Mouse (Mus musculus) v-Abl transformed pro-B cells (cell line): ENCODE measurements around the gene Nudt13.
"Not testable (repeated sequence)": the region's sequence is repeated elsewhere in the genome, so short reads cannot be mapped to it uniquely, and the experiment has no call there.

Experiments used
- in situ Hi-C, 2 experiments: fragments of 400-800 bp; cut with MboI; formaldehyde crosslinking; loops; one replicate each; pipeline ENCODE4 v1.15.1; 2025; ENCODE audit not compliant: unreplicated experiment in 2 of 2

The Nudt13 gene

GRCm38 (mm10) chr14:20294117-20294892 lies at the start of gene Nudt13:
Gene Nudt13, plus strand, starts transcription at chr14:20294697.
- in situ Hi-C loops, result no loop called here

GRCm38 (mm10) chr14:20245318-20245717 lies 49.2 kb upstream of the Nudt13 start:
- in situ Hi-C loops, result no loop called here

- in situ Hi-C loops, result no loop called here
Observed at GRCm38 (mm10) chr14:20245861-20246260, 48.6 kb upstream of the Nudt13 start.

- in situ Hi-C loops, result no loop called here
Observed at GRCm38 (mm10) chr14:20246811-20247266, 47.7 kb upstream of the Nudt13 start.

- in situ Hi-C loops, result no loop called here
Observed at GRCm38 (mm10) chr14:20248001-20248400, 46.5 kb upstream of the Nudt13 start.

GRCm38 (mm10) chr14:20250237-20251171 lies 44.0 kb upstream of the Nudt13 start:
- in situ Hi-C loops, result loop anchor here in 1 of 2 experiments (10.0 kb wide), 1 partner anchor 416 kb away; no protein-coding TSS in a partner anchor

GRCm38 (mm10) chr14:20258185-20259113 lies 36.0 kb upstream of the Nudt13 start:
- in situ Hi-C loops, result loop anchor here in 1 of 2 experiments (10.0 kb wide), 1 partner anchor 424 kb away; no protein-coding TSS in a partner anchor

- in situ Hi-C loops, result loop anchor here (5.0 kb wide), 4 partner anchors 150 to 560 kb away; no protein-coding TSS in a partner anchor
Observed at GRCm38 (mm10) chr14:20262346-20262745, 32.2 kb upstream of the Nudt13 start.

- in situ Hi-C loops, result no loop called here
Observed at GRCm38 (mm10) chr14:20268421-20268820, 26.1 kb upstream of the Nudt13 start.

- in situ Hi-C loops, result no loop called here
Observed at GRCm38 (mm10) chr14:20269082-20269809, 25.3 kb upstream of the Nudt13 start, which contains the start of gene Kcnk16. Gene Kcnk16, minus strand, starts transcription at chr14:20269199.

- in situ Hi-C loops, result no loop called here
Observed at GRCm38 (mm10) chr14:20291391-20291790, 3.1 kb upstream of the Nudt13 start.

GRCm38 (mm10) chr14:20294947-20295346 lies 450 bp downstream of the Nudt13 start:
- in situ Hi-C loops, result no loop called here

GRCm38 (mm10) chr14:20297616-20298015 lies 3.1 kb downstream of the Nudt13 start:
- in situ Hi-C loops, result no loop called here

GRCm38 (mm10) chr14:20298131-20298530 lies 3.6 kb downstream of the Nudt13 start:
- in situ Hi-C loops, result no loop called here

GRCm38 (mm10) chr14:20305085-20305484 lies 10.6 kb downstream of the Nudt13 start:
- in situ Hi-C loops, result not testable (repeated sequence)

- in situ Hi-C loops, result no loop called here
Observed at GRCm38 (mm10) chr14:20315137-20315536, 20.6 kb downstream of the Nudt13 start.

- in situ Hi-C loops, result no loop called here
Observed at GRCm38 (mm10) chr14:20319420-20319819, 24.9 kb downstream of the Nudt13 start.

GRCm38 (mm10) chr14:20324196-20324595 lies 29.7 kb downstream of the Nudt13 start:
- in situ Hi-C loops, result no loop called here

GRCm38 (mm10) chr14:20328474-20328873 lies 34.0 kb downstream of the Nudt13 start:
- in situ Hi-C loops, result no loop called here
